Mouse (Mus musculus): ENCODE measurements at regions not wholly inside any gene's neighbourhood (a gene's known extent, or its start where the extent isn't known, plus 50 kb on each side); places are given as distances from the start of the nearest gene placed in this dataset.

DNA sequence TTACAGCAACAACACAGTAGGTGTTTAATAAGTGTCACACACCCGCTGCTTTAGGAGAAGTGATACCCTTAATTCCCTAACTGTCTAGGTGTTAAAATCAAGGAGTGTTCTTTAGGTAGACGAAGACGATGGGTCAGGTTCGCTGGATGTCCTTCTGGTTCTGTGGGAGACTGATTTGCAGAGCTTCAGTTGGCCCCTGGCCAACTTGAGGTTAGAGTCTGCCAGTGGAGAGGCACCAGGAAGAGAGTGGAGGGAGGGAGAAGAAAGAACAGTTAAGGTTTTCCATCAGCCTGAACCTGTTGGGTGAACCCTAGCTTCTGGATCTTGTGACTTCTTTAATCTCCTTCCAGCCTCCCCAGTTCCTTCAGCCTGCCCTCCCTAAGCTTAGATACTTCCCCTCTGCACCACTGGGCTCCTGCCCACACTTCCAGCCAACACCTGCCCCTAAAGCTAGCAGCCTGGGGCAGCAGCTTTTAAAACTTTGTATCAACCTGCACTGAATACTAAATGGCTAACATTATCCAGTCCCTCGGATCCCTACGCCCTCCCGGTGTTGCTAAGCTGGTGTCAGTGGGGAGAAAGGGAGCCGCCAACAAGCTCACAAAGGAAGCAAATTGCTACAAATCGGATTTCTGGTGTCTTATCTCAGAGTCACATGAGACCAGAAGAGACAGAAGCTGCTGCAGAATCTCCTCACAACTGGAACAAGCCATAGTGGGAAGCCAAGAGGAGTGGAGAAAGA is 62.1 kb upstream of the Adgrl1 start:
- DNase-seq, result no peak

DNA sequence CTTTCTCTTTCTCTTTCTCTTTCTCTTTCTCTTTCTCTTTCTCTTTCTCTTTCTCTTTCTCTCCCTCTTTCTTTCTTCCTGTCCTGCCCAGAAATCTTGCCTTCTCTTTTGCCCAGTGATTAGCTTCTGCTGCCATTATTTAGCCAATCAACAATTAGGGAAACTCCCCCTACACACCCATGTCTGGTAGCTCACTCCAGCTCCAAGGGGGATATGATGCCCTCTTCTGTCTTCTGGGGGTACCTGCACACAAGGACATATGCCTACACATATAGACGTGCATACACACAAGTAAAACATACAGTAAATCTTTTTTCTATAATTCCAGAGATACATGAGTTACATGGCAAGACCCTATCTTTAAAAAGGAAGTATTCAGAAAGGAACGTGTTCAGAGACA is 70.1 kb upstream of the Adgrl1 start:
- no peak for DNase-seq

DNA sequence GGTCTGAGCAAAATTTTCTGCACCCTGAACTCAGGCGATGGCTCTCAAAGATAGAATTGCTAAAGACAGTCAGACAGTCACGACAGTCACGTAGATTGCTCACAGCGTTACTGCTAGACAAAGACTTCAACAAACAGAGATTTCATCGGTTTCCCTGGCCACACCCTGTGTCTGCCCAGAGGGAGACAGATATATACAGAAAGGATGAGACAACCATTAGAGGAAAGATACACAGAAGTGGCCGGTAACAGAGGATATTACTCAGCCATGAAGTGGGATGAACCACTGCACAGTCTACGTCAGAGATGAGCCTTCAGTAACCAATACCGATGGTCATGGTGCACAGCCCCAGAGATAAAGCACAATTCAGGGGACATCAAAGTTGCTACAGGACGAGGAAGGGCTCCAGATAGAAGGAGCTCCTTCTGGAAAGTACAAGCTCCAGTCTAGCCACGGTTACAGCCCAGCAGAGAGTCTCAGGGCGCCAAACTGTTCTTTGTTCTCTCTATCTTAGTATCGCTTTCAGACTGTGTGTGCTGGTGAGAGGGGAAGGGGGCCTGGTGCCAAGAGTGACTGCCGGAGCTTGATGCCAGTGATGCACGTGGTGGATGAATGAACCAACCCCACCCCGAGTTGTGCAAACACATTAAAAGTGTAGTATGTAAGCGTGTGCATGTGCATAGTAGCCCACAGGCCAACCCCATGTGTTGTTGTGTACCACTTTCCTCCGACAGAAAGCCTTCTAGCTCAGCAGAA is 74.8 kb upstream of the Adgrl1 start:
- DNase-seq, result peak; percentile 69

- DNase-seq, result no peak
Measured at GRCm38 (mm10) chr8:83819086-83819485, 78.0 kb upstream of the Adgre5 start.

DNA sequence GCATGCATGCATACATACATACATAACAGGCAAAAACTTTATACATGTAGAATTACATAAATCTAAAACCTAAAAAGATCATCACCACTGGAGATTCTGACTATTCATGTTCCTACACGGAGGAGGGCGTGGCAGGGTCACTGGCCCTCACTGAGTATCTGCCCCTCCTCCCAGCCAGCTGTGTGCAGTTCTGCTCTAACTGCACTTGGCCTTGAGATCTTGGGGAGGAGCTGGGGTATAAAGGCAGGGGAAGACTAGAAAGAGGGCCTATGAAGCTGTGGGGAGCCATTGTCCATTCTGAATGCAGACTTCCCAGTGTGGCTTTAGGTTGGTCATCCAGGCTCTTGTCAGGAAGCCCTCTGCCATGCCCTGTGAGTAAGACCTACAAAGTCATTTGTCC is 69.5 kb upstream of the Adgre5 start:
- no peak for DNase-seq

DNA sequence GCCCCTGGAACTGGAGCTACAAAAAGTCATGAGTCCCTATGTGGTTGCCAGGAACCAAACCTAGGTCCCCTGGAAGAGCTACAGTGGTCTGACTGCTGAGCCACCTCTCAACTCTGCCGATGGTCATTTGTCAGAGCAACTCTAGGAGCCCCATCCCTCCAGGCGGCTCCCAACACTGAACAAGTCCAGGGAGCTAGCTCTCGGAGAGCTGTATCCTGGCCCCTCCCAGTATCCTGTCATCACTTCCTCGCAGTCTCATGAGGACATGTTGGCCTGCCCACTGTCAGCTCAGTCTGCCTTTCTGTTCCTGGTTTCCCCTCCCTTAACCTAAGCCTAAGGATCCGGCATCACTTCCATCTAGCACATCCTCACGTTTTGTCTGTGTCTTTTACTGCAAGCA is 64.5 kb upstream of the Adgre5 start:
- peak; percentile 81 for DNase-seq

- DNase-seq, result peak; percentile 48
Measured at GRCm38 (mm10) chr8:83803312-83803711, 62.2 kb upstream of the Adgre5 start.

- no peak for DNase-seq
Measured at GRCm38 (mm10) chr8:83802506-83802905, 61.4 kb upstream of the Adgre5 start.

- peak; percentile 74 for DNase-seq
Measured at GRCm38 (mm10) chr8:83799607-83799950, 58.5 kb upstream of the Adgre5 start.

GRCm38 (mm10) chr8:83798881-83799606 is 57.9 kb upstream of the Adgre5 start:
- no peak for DNase-seq

- no peak for DNase-seq
Measured at GRCm38 (mm10) chr8:83793491-83794238, 52.5 kb upstream of the Adgre5 start.
